Mouse (Mus musculus): ENCODE data around the gene Hoxc4.

DNA sequence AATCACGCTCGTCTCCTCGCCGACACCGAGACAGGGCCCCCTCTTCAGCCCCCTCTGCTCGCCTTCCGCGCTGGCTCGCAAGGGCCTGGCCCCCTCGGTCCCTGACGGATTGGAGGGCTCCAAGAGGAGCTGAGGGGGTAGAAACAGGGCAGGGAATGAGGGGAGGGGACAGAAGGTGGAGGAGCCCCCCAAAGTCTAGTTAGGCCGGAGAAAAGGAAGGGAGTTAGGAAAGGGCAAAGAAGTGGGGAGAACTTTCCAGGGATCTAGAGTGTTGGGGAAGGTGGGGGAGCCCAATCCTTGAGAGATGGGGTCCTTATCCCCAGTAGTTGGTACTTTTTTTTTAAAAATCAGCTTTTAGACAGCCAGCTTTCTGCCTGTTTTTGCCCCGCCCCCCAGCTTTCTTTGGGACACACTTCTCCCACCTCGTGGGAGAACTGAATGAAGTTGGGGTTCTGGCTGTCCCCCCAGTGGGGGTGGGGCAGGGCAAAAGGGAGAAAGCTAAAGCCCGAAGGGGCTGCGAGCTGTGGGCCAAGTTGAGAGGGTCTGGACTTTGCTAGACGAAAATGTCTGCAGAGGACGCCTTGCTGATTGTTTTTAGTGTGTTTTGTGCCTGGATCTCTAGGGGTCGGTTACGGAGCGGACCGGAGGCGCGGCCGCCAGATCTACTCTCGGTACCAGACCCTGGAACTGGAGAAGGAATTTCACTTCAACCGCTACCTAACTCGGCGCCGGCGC lies 8.5 kb upstream of the Hoxc4 start:
- TF ChIP-seq CTCF (IDR thresholded peaks at IDR 0.05; ENCODE audit: low read depth) (no peak), EP300 (IDR thresholded peaks at IDR 0.05; ENCODE audit: low read depth) (no peak)
